Mouse (Mus musculus): ENCODE data around the gene Hmgn3. TPM values are rescaled to one million over a fixed set of nuclear protein-coding genes. Genes with fewer than 3 reads are reported as not detected.
"Not testable (repeated sequence)": the region's sequence is repeated elsewhere in the genome, so short reads cannot be mapped to it uniquely, and the experiment has no call there.

Gene Hmgn3
- total and polyA plus RNA-seq, 3 experiments: not detected

- Histone ChIP-seq H3K79me2 (ENCODE audit: control insufficient read depth, insufficient read depth, low read length, poor library complexity) (no peaks in the 10 kb centered on the region), H3K4me3 (ENCODE audit: control insufficient read depth in 1 of 2, insufficient read depth in 1 of 2, low read depth in 2 of 2, low read length in 2 of 2) (no peak overlapping the region), H3K9ac (ENCODE audit: control insufficient read depth, low read depth, low read length, poor library complexity, severe bottlenecking) (no peak overlapping the region), H3K27ac (ENCODE audit: control insufficient read depth, low read depth, low read length) (no peak overlapping the region), H3K27me3 (ENCODE audit: control insufficient read depth in 1 of 2, insufficient read depth in 2 of 2, low read length in 2 of 2) (no peaks in the 10 kb centered on the region), H3K4me1 (ENCODE audit: control insufficient read depth in 1 of 2, insufficient read depth in 2 of 2, low read length in 2 of 2) (no peaks in the 10 kb centered on the region), H3K9me3 (replicated peaks; ENCODE audit: insufficient read depth, low read length) (no peaks in the 10 kb centered on the region), H3K36me3 (ENCODE audit: control insufficient read depth in 1 of 2, insufficient read depth in 2 of 2, low read length in 2 of 2) (no peaks in the 10 kb centered on the region)
- no peak for TF ChIP-seq HCFC1 (IDR thresholded peaks at IDR 0.05; ENCODE audit: low read depth, low read length)
- no peak for TF ChIP-seq ELF1 (IDR thresholded peaks at IDR 0.05; ENCODE audit: low read depth, low read length)
- no peak for TF ChIP-seq ZMIZ1 (IDR thresholded peaks at IDR 0.05; ENCODE audit: low read depth, low read length)
- TF ChIP-seq SIN3A (IDR thresholded peaks at IDR 0.05; ENCODE audit: low read length): no peak
- TF ChIP-seq CTCF (IDR thresholded peaks at IDR 0.05 in 2 of 3, conservative IDR thresholded peaks at IDR 0.05 in 1 of 3; ENCODE audit: control insufficient read depth in 1 of 3, insufficient read depth in 1 of 3, low read depth in 2 of 3, low read length in 3 of 3, poor library complexity in 1 of 3, severe bottlenecking in 1 of 3): no peak
- TF ChIP-seq USF1 (IDR thresholded peaks at IDR 0.05; ENCODE audit: low read depth, low read length): no peak
- no peak for TF ChIP-seq POLR2A (IDR thresholded peaks at IDR 0.05; ENCODE audit: control insufficient read depth in 1 of 2, insufficient read depth in 1 of 2, low read depth in 1 of 2, low read length in 2 of 2, poor library complexity in 1 of 2)
- no peak for TF ChIP-seq ZKSCAN1 (IDR thresholded peaks at IDR 0.05; ENCODE audit: low read depth, low read length)
- no peak for TF ChIP-seq POLR2AphosphoS5 (IDR thresholded peaks at IDR 0.05; ENCODE audit: borderline replicate concordance, low read depth, low read length)
- TF ChIP-seq TAL1 (IDR thresholded peaks at IDR 0.05; ENCODE audit: low read length): no peak
- no peak for TF ChIP-seq MYC (IDR thresholded peaks at IDR 0.05; ENCODE audit: low read depth, low read length)
- TF ChIP-seq CHD2 (IDR thresholded peaks at IDR 0.05; ENCODE audit: low read length): no peak
- TF ChIP-seq KAT2A (conservative IDR thresholded peaks at IDR 0.05; ENCODE audit: low read depth, low read length): no peak
- no peak for TF ChIP-seq POLR2AphosphoS2 (IDR thresholded peaks at IDR 0.05; ENCODE audit: low read length)
- TF ChIP-seq RAD21 (IDR thresholded peaks at IDR 0.05; ENCODE audit: low read depth, low read length): no peak
- no peak for TF ChIP-seq GATA1 (IDR thresholded peaks at IDR 0.05; ENCODE audit: low read depth, low read length)
- DNase-seq (ENCODE audit: low read depth, low spot score): no peak
Measured at GRCm38 (mm10) chr9:83127840-83128239, 18.6 kb downstream of the Hmgn3 start.

GRCm38 (mm10) chr9:83126482-83126881, 20.0 kb downstream of the Hmgn3 start:
- not testable (repeated sequence) for H3K36me3 ChIP-seq (ENCODE audit: control insufficient read depth in 1 of 2, insufficient read depth in 2 of 2, low read length in 2 of 2); H3K9me3 ChIP-seq (replicated peaks; ENCODE audit: insufficient read depth, low read length); H3K27ac ChIP-seq (ENCODE audit: control insufficient read depth, low read depth, low read length); DNase-seq (ENCODE audit: low read depth, low spot score); H3K27me3 ChIP-seq (ENCODE audit: control insufficient read depth in 1 of 2, insufficient read depth in 2 of 2, low read length in 2 of 2); H3K9ac ChIP-seq (ENCODE audit: control insufficient read depth, low read depth, low read length, poor library complexity, severe bottlenecking); H3K4me1 ChIP-seq (ENCODE audit: control insufficient read depth in 1 of 2, insufficient read depth in 2 of 2, low read length in 2 of 2); H3K4me3 ChIP-seq (ENCODE audit: control insufficient read depth in 1 of 2, insufficient read depth in 1 of 2, low read depth in 2 of 2, low read length in 2 of 2); H3K79me2 ChIP-seq (ENCODE audit: control insufficient read depth, insufficient read depth, low read length, poor library complexity)

- H3K36me3 ChIP-seq (ENCODE audit: control insufficient read depth in 1 of 2, insufficient read depth in 2 of 2, low read length in 2 of 2): 0 out of 4 replicates have a peak, but pooled peaks cover 0 to 2% of the 10 kb centered on the region in 2 experiments
- H3K27ac ChIP-seq (ENCODE audit: control insufficient read depth, low read depth, low read length): no peak overlapping the region
- H3K9ac ChIP-seq (ENCODE audit: control insufficient read depth, low read depth, low read length, poor library complexity, severe bottlenecking): no peak overlapping the region
- no peak for TF ChIP-seq SIN3A (IDR thresholded peaks at IDR 0.05; ENCODE audit: low read length)
- no peak for TF ChIP-seq TAL1 (IDR thresholded peaks at IDR 0.05; ENCODE audit: low read length)
- TF ChIP-seq USF1 (IDR thresholded peaks at IDR 0.05; ENCODE audit: low read depth, low read length): no peak
- TF ChIP-seq RCOR1 (IDR thresholded peaks at IDR 0.05; ENCODE audit: low read depth, low read length): peak; percentile 80
- no peak for TF ChIP-seq TBP (IDR thresholded peaks at IDR 0.05; ENCODE audit: low read depth, low read length)
- TF ChIP-seq POLR2AphosphoS5 (IDR thresholded peaks at IDR 0.05; ENCODE audit: borderline replicate concordance, low read depth, low read length): no peak
- no peak for TF ChIP-seq ZMIZ1 (IDR thresholded peaks at IDR 0.05; ENCODE audit: low read depth, low read length)
- no peak for TF ChIP-seq E2F4 (IDR thresholded peaks at IDR 0.05; ENCODE audit: borderline replicate concordance, low read depth, low read length)
- no peak for TF ChIP-seq MEF2A (IDR thresholded peaks at IDR 0.05; ENCODE audit: extremely low read depth, insufficient replicate concordance, low read depth, low read length, poor library complexity, severe bottlenecking)
- 0 out of 2 replicates have a peak, but pooled peaks have one; percentile 31 for TF ChIP-seq ETS1 (IDR thresholded peaks at IDR 0.05; ENCODE audit: low read depth, low read length)
- TF ChIP-seq MAZ (IDR thresholded peaks at IDR 0.05; ENCODE audit: low read depth, low read length): no peak
- no peak for TF ChIP-seq POLR2AphosphoS2 (IDR thresholded peaks at IDR 0.05; ENCODE audit: low read length)
- no peak for TF ChIP-seq NELFE (IDR thresholded peaks at IDR 0.05; ENCODE audit: low read depth, low read length)
- no peak for TF ChIP-seq POLR2A (IDR thresholded peaks at IDR 0.05; ENCODE audit: control insufficient read depth in 1 of 2, insufficient read depth in 1 of 2, low read depth in 1 of 2, low read length in 2 of 2, poor library complexity in 1 of 2)
- TF ChIP-seq HCFC1 (IDR thresholded peaks at IDR 0.05; ENCODE audit: low read depth, low read length): no peak
- TF ChIP-seq ELF1 (IDR thresholded peaks at IDR 0.05; ENCODE audit: low read depth, low read length): no peak
- no peak for TF ChIP-seq GABPA (IDR thresholded peaks at IDR 0.05; ENCODE audit: low read depth, low read length)
- TF ChIP-seq ZKSCAN1 (IDR thresholded peaks at IDR 0.05; ENCODE audit: low read depth, low read length): no peak
- peak; percentile 67 for TF ChIP-seq MYB (IDR thresholded peaks at IDR 0.05; ENCODE audit: low read depth, low read length)
Measured at GRCm38 (mm10) chr9:83119211-83119610, 27.3 kb downstream of the Hmgn3 start.

More at GRCm38 (mm10) chr9:83119211-83119610, 27.3 kb downstream of the Hmgn3 start:
- Histone ChIP-seq H3K4me3 (ENCODE audit: control insufficient read depth in 1 of 2, insufficient read depth in 1 of 2, low read depth in 2 of 2, low read length in 2 of 2) (no peak overlapping the region), H3K4me1 (ENCODE audit: control insufficient read depth in 1 of 2, insufficient read depth in 2 of 2, low read length in 2 of 2) (no peaks in the 10 kb centered on the region), H3K9me3 (replicated peaks; ENCODE audit: insufficient read depth, low read length) (no peaks in the 10 kb centered on the region), H3K79me2 (ENCODE audit: control insufficient read depth, insufficient read depth, low read length, poor library complexity) (no peaks in the 10 kb centered on the region), H3K27me3 (ENCODE audit: control insufficient read depth in 1 of 2, insufficient read depth in 2 of 2, low read length in 2 of 2) (no peaks in the 10 kb centered on the region)
- peak; percentile 28 for DNase-seq (ENCODE audit: low read depth, low spot score)

Measured in MEL (cell line).